Mouse (Mus musculus) embryonic fibroblast, embryonic 13.5 days (primary cell): Measurements from ENCODE around the gene Pip4k2b.

Source experiments
- CTCF ChIP-seq: IDR thresholded peaks from 2 replicates; pipeline ENCODE4 v1.5.1; 2011; ENCODE audit warnings: mild to moderate bottlenecking, control low read depth, low read length, moderate library complexity, borderline replicate concordance; ENCODE audit not compliant: insufficient read depth
- POLR2A ChIP-seq: IDR thresholded peaks from 2 replicates; pipeline ENCODE4 v1.6.1; 2011; ENCODE audit warnings: low read depth, mild to moderate bottlenecking, control low read depth, low read length, moderate library complexity

DNA sequence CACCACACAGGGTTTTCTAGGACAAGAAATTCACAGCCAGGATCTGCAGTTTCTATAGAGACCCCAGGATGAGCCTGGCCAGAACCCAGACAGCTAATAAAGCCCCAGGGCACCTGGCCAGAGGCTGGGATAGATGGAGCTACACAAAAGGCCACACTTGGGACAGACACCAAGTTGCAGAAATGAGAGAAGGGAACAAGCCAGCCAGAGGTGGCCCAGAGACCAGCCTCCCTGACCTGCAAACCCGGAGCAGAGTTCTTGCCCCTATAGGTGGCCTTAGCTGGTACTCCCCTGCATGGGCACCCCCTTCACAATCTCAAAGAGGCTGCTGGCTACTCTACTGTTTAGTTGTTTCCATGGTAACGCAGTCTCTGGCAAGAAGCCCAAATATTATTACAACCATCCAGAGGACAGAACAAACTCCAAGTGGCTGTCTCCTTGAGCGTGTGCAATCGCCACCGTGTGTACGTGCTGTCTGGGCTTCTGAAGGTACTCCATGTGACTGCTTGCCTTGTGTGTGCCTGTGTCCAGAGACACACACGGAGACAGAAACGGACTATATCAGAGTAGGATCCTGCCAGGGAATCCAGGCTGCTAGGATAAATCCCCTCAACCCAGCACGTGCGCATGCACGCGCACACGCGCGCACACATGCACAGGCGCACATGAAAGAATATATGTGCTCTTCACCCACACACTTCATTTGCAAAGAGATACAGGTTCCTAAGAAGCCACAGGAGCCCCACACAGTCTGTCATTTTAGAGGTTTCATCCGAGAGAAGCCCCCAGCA, 49.4 kb downstream of the Pip4k2b start:
- TF ChIP-seq CTCF: no peak
- TF ChIP-seq POLR2A: no peak
